Mouse (Mus musculus) liver, embryonic 14.5 days (tissue): ENCODE data around the gene Fndc10.

Experiments
- CTCF ChIP-seq: IDR thresholded peaks from 2 replicates; pipeline ENCODE4 v1.5.1; 2016; ENCODE audit warnings: antibody characterized with exemption, low read depth, control low read depth
- EP300 ChIP-seq: IDR thresholded peaks from 2 replicates; pipeline ENCODE4 v1.6.1; 2016; ENCODE audit warnings: antibody characterized with exemption, low read depth

DNA sequence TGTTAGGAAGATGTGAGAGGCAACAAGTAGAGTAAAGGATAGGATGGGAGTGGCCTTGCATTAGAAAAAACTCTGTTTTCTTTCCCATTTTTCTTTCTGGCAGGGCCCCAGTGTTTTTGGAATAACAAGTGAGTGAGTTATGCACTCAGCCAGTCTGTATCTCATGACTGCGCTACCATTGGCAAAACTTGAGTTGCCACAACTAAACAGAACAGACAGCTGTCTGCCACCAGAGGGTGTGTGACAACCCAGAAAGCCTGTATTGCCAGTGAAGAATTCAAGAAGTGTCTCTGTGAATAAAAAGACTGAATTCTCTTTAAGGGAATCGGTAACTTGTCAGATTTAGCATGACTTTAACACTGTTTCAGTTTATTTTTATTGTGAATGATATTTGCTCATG, 18.2 kb upstream of the Fndc10 start:
- TF ChIP-seq EP300, result no peak
- peak; percentile 30 for TF ChIP-seq CTCF
